Mouse (Mus musculus) NIH3T3 (cell line): ENCODE data around the gene Nae1.

Experiments used
- DNase-seq: peaks from one replicate; pipeline ENCODE4 v3.0.0-alpha.2; 2012; ENCODE audit warnings: low read depth

Nae1 gene

GRCm38 (mm10) chr8:104529671-104530070 lies 4.8 kb downstream of the Nae1 start:
- no peak for DNase-seq

- DNase-seq, result no peak
These were observed 16.6 kb downstream of the Nae1 start for GRCm38 (mm10) chr8:104517872-104518271.

DNA sequence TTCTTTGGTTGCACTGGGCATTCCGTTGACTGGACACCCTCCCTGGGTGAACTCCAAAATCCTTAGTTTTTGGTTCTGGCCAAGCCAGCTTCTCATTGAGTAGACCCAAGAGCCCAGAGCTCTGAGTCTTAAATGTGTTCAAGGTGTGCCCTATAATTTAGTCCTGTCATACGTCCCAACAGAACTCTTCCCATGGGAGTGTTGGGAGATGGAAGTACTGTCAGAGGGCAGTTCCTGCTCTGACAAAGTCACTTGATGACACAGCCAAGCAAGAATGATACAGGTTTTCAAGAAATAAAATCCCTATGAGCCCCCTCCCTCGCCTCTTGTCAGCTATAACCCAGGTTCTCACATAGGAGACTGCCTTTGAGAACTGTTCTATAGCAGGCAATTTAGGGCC lies 24.3 kb downstream of the Nae1 start:
- DNase-seq, result no peak

DNA sequence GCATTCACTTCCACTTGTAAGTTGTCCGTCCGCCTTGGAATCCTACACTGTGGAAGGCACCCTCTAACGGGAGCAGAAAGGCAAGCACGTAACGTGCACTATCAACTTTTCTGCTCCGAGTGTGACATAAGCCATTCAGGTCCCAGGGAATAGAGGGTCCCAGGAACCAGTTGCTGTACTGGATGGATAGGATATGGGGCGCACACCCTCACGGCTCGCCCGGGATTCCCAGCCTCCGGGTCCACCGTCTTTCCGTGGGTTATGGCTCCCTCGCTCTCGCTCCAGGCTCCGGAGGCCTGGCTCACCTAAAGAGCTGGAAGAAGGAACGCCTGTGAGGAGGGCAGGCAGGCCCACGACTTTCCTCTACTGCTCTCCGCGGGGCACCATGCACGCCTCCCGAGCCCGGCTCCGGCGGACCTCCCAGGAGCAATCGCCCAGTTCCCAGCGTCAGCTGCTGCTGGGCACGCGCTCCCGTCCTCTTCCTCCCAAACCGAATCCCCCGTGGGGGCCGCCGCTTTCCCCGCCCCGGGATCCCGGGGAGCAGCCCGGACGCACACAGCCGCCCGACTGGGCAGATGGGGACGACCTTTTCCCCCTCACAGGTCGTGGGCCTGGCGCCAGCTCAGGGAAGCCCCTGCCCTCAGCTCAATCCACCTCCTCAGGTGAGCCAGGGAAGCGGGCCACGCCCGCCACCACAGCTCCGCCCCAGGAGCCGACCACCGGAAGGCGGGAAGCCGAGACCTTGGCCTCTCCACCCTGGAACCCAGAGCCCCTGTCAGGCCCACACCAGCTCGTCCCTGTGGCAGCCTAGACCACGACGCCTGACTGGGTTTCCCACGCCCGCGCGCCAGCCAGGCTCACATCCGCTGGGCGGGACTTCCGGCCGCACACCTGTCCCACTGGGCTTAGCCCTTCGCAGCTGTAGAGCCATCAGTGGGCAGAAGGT lies 25.1 kb downstream of the Nae1 start, which contains the start of gene Terb1:
Terb1 (minus strand) TSS at position 850 of the 946 bp plus-strand sequence.
- no peak for DNase-seq

GRCm38 (mm10) chr8:104479091-104479490 lies 55.3 kb downstream of the Nae1 start:
- DNase-seq, result no peak

DNA sequence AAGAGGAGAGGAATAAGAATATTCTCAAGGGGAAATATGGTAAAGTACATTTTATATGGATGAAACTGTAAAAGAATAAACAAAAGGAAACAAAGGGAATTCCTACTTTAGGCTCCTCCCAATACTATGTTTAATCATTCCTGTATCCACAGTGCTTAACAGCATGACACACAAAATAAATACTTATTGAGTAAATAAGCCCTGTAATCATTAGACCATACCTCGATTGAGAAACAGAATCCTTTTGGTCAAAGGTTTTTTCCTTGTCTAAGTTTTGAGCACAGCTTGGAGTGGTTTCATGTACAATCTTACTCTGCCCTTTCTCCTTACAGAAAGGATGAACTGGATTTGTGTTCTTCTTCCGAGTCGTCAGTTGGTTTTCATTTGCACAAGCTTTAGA lies 62.0 kb downstream of the Nae1 start:
- DNase-seq, result no peak

DNA sequence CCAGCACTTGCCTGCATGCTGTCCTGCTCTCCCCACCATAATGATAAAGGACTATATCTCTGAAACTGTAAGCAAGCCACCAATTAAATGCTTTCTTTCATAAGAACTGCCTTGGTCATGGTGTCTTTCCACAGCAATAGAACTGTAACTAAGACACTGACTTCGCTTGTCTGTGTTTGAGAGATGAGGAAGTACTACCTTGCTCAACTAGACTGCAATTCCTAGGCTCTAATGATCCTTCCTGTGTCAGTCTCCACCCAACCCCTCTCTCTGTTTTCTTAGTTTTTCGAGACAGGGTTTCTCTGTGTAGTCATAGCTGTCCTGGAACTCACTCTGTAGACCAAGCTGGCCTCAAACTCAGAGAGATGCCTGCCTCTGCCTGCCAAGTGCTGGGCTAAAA lies 67.0 kb downstream of the Nae1 start:
- DNase-seq, result no peak
